Mouse (Mus musculus) heart, postnatal 25 days (tissue): ENCODE results near the gene Tmem185a. TPM values are rescaled to one million over a fixed set of nuclear protein-coding genes. Genes with fewer than 3 reads are reported as not detected.
"Not testable (repeated sequence)": the region's sequence is repeated elsewhere in the genome, so short reads cannot be mapped to it uniquely, and the experiment has no call there.

Experiments
- DNase-seq: peaks from one replicate; pipeline ENCODE4 v3.0.0; 2022; ENCODE audit warnings: low spot score
- intact Hi-C: fragments of 180-260 bp; cut with DNase I; formaldehyde crosslinking; loops from one replicate; pipeline ENCODE4 v1.15.1; 2025
- total RNA-seq, 2 experiments: library from RNA; stranded (reverse); gene quantifications; 2 replicates each; pipeline ENCODE4 v1.2.3; 2021

Tmem185a gene
- total RNA-seq: 10 to 100 TPM; 22.7 to 24.0 TPM

DNA sequence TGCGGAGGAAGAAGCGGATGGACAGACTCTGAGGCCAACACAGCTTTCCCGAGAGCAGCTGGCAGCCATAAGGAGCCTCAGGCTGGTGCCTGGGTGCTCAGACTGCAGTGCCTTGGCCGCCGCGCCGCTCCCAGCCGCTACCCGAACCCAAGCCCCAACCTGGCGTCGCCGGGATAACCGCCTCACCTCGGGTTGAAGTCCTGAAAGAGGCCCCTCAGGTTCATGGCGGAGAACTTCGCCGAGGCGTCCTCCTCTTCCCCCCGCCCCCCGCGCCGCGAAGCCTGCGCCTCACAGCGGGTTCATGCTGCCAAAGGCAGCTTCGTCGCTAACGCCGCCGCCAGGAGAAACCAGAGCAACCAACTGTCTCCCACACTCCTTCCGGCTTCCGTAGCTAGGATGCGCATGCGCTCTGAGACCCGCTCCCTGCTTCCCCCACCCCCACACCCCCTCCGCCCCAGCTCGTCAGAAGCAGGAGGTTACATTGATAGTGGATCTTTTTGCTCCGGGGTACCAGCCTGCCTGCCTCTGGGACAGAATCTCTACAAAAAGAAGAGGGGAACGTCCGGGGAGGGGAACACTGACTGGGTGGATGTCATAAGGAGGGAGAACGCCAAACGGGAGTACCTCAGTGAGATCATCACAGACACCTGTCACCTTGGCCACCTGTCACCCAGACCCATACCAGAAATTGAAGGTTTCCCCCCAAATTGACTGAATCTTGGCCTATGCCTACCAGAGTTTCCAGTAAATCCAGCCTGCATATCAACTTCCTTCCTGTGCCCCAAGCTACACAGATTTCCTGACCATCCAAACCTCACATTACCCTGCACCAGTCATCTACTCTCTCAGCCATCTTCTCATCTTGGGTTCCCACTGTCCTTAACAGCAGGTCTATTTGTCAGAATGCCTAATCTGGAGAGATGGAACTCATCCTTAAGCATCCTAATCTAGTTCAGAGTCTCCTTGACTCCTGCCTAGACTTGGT, at the start of gene Tmem185a:
TSS of gene Tmem185a (minus strand) at position 389 of the 985 bp plus-strand sequence.
- DNase-seq: peak; percentile 67
- intact Hi-C loops: loop anchor here (10.0 kb wide), 2 partner anchors 88 to 92 kb away; partner anchors contain the start of gene 1110012L19Rik

DNA sequence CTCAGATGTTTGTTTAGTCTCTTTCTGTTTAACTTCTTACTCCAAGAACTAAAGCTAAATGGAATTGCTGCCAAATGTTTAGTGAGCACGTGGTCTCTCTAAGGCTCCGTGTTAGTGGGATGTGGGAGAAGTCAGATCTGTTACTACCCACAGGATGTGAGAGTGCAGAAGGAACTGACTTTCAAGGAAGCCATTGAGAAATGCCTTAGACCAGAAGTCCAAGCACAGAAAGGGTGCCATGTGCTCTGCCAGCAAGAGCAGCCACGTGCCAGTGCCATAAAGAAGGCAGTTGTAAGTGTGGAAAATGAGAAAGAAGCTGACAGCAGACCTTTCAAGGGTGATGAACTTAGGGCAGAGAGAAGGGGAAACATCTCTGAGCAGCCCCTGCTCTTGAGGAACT, 37.4 kb upstream of the Tmem185a start:
- intact Hi-C loops, DNase-seq: not testable (repeated sequence)

DNA sequence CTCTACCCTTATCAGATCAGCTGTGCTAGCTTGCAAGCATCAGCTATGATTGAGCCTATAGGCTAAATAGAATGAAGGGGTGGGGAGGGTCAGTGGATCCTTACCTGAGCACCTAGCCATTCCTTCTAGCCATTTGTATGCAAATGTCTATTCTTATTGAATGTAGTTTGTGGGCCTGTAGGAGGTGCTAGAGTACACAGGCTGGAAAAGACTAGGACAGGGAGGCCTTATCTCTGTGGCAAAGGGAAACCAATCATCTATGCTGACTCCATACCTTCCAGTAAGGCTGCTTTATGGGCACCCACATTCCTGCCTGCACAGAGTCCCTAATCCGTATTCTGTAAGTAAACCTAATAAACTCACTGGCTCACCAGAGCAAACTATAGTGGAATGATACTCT, 10.3 kb upstream of the Tmem185a start:
- intact Hi-C loops, DNase-seq: not testable (repeated sequence)

DNA sequence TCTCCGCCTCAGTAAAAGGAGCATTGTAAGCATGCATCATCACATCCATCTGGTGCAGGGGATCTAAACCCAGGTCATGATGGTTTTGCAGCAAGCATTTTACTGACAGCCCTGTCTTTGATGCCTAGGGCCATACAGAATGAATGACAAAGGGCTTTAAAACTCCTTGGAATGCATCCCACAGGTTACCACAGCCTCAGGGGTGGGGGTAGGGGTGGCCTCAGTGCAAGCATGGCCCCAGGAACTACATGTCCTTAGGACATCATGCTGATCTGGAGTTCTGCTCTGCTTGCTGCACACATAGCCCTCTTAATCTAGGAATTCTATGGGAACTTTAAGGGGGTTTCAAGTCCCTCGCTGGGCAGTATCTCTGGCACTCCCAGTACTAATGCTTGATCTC, 5.2 kb upstream of the Tmem185a start:
- DNase-seq: no peak
- intact Hi-C loops: no loop called here

DNA sequence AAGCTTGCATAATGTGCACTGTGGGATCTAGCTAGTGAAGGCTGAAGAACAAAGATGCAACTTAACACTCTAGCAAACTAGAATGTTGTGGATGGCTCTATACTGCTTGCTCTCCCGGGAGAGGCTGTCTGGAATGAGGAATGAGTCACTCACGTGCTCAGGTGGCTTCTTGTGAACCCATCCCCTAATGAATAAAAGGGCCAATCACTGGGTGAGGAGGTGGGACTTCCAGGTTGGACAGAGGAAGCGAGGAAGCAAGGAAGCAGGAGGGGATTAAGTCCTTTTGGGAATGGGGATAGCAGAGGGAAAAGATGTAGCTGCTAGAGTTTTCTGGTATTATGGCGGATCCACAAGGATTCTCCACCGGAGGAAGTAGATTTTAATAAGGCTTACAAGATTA, 1.7 kb upstream of the Tmem185a start:
- DNase-seq: no peak
- intact Hi-C loops: loop anchor here (10.0 kb wide), 2 partner anchors 86 to 94 kb away; partner anchors contain the start of gene 1110012L19Rik

DNA sequence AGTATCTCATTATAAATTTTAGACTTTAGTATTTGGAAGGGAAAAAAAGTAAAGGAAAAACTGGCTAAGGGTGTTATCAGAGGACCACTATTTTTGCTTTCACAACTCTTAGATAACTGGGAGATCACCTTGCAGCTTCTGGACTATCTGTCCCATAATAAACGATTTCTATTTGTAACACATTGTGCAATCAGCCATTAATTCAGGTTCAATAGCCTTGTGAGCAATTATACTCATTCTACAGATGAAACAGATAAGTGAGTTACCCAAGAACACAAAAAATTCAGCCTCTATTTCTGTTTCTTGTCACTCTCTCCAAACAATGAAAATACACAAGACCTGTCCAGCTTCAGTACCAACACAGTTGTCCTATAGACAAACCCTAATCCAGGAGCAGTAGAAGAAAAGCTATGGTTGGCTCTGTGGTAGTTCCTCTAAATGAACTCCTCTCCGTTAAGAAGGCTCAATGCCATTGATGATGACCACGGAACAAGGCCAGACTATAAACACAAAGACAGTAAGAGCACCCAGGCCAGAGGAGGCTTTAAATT, 1.7 kb downstream of the Tmem185a start:
- no peak for DNase-seq
- intact Hi-C loops: loop anchor here (10.0 kb wide), 2 partner anchors 90 kb away; partner anchors contain the start of gene 1110012L19Rik

DNA sequence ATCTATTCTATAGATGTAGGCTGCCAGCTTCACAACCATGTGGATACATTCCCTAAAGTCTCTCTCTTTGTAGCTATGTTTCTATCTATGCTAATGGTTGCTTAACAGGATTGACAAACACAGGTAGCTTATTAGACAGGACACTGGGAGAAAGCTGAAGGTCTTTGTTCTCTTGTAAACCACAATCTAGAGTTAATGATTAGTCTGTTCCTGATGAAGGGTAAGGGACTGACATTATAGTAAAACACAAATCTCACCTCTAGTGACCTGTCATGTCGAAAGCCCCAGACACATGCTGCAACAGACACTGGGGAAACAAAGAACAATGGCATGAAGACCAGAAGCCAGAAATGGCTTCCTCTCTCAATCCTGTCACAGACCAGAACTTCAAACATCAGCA, 10.1 kb downstream of the Tmem185a start:
- DNase-seq: no peak
- intact Hi-C loops: no loop called here

DNA sequence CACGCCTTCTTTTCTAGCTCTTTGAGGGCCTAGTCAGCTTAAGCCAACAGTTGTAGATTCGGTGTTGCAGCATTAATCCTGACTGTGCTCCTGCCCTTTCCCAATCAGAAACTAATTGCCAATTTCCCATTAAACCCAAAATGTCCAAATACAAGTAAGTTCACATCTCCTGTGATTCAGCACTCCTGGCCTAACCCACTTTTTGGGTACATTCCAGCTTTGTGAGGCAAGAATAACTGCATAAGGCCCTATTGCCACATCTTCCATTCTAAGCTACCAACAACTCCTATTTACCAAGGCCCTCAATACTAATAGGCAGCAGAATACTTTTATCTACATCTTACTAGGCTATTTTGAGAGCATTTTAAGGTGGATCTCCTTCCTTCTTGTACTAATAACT, 11.5 kb downstream of the Tmem185a start:
- no peak for DNase-seq
- intact Hi-C loops: no loop called here

DNA sequence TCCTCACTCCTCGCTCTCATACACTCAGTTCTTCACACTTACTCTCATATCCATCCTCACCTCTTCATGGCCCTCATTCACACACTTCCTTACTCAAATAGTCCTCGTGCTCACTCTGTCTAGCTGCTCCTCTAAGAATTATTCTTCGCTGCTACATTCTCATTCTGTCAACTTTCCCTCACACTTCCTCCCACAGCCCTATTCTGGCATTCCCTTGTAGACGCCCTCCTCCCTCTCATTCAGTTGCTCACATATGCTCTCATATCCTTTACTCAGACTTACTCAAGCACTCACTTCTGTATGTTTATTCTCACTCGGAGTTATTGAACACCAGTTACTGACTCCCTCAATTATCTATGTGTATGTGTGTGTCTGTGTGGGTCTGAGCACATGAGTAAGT, 13.4 kb downstream of the Tmem185a start:
- no peak for DNase-seq
- intact Hi-C loops: no loop called here

DNA sequence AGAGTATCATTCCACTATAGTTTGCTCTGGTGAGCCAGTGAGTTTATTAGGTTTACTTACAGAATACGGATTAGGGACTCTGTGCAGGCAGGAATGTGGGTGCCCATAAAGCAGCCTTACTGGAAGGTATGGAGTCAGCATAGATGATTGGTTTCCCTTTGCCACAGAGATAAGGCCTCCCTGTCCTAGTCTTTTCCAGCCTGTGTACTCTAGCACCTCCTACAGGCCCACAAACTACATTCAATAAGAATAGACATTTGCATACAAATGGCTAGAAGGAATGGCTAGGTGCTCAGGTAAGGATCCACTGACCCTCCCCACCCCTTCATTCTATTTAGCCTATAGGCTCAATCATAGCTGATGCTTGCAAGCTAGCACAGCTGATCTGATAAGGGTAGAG, 24.6 kb downstream of the Tmem185a start:
- intact Hi-C loops: loop anchor here (10.0 kb wide), 1 partner anchor 102 kb away; no protein-coding TSS in a partner anchor
- DNase-seq: not testable (repeated sequence)

DNA sequence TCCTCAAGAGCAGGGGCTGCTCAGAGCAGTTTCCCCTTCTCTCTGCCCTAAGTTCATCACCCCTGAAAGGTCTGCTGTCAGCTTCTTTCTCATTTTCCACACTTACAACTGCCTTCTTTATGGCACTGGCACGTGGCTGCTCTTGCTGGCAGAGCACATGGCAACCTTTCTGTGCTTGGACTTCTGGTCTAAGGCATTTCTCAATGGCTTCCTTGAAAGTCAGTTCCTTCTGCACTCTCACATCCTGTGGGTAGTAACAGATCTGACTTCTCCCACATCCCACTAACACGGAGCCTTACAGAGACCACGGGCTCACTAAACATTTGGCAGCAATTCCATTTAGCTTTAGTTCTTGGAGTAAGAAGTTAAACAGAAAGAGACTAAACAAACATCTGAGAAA, 51.5 kb downstream of the Tmem185a start:
- intact Hi-C loops, DNase-seq: not testable (repeated sequence)

Other genes starting within 250 kb of the Tmem185a start
- gene Ids, start 112.1 kb downstream of the Tmem185a start, total RNA-seq: 10 to 100 TPM; 16.2 to 20.4 TPM
- gene 1110012L19Rik, start 91.3 kb downstream of the Tmem185a start, total RNA-seq: 10 to 100 TPM; 14.3 to 15.6 TPM